Mouse (Mus musculus) brain, embryonic 14.5 days (tissue): ENCODE measurements at regions not wholly inside any gene's neighbourhood (a gene's known extent, or its start where the extent isn't known, plus 50 kb on each side); places are given as distances from the start of the nearest gene placed in this dataset.

Experiments used
- CTCF ChIP-seq: fragments of 200-500 bp; IDR thresholded peaks from 2 replicates; pipeline ENCODE4 v1.5.1; 2012; ENCODE audit warnings: inconsistent platforms, mild to moderate bottlenecking, moderate library complexity, borderline replicate concordance; ENCODE audit not compliant: insufficient read depth, insufficient read length; ENCODE audit errors: extremely low read depth
- POLR2A ChIP-seq: fragments of 200-500 bp; IDR thresholded peaks from 2 replicates; pipeline ENCODE4 v1.6.1; 2012; ENCODE audit warnings: mild to moderate bottlenecking, inconsistent platforms, borderline replicate concordance; ENCODE audit not compliant: poor library complexity, insufficient read depth, insufficient read length, severe bottlenecking; ENCODE audit errors: extremely low read depth

DNA sequence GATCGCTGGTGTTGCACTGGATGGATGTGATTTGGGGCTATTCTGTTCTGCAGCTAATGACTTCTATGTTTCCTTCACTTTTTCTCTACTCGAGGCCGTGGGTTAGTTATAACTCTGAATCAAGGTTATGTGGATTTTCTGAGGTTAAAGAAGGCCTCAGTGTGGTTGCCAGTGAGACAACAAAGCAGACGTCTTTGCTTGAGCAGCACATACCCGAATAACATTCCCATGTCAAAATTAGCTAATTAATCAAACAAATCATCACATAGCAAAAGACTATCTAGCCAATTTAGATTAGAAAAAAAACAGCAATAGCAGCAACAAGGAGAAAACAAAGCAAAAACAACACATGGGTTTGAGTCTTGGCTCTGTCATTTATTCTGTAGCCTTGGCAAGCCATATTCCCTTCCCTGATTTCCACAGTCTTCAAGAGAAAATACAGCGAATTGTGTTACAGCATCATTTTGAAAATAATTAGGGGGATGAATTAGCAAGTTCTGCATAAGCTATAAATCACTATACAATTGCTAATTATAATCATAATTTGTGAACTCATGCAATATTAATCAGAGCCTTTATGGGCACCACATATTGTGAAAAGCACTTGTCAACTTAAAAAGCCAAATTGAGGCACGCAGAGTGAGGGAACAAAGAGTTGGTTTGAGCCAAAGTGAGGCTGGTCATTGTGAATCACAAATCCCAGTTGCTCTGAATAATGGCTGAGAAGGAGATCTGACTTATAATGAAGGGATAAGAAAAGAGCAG, 168.0 kb downstream of the Fam84a start:
- no peak for TF ChIP-seq POLR2A
- TF ChIP-seq CTCF = no peak
